Mouse (Mus musculus) adrenal gland, adult (tissue): ENCODE results near the gene Ccdc141.

ENCODE experiments used
- DNase-seq, 2 experiments: peaks; one replicate each; pipeline ENCODE4 v3.0.0; 2022 to 2023; ENCODE audit warnings: low spot score in 1 of 2; ENCODE audit not compliant: inconsistent age in 2 of 2

The Ccdc141 gene

DNA sequence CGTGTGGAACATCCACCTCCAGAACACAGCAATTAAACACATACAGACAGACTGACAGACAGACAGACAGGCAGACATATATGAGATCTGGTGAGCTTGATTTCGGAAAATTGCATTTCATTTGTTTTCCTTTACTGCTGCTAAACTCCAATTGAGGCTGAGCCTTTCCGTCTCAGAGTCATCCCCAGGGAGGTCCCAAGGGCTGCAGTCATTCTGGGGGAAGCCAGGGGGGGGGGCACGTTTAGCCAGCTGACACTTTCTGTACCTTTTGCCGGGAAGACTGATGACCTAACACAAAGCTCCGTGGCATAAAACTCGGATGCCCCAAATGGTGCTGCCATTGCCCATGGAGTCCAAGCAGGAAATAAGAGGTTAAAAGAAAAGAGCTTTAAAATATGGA, 5.0 kb upstream of the Ccdc141 start:
- no peak for DNase-seq

DNA sequence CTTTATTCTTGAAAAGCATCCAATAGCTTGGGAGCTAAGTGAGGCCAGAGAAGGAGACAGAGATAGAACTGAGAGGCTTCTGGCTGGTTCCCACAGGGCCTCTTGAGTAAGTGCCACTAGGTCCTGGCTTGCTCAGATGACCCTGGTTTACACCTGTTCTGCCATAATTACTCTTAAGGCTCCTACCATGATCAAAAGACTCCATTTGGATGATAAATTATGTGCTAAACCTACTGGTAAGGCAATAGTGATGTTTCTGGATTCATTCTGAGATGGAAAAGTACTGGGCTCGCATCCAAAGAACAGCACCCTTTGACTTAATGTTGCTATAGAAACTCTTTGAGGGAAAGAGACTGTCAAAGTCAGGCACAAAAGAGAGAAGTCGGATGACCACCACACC, 3.9 kb upstream of the Ccdc141 start:
- peak in 1 of 2 experiments; percentile 66 for DNase-seq

DNA sequence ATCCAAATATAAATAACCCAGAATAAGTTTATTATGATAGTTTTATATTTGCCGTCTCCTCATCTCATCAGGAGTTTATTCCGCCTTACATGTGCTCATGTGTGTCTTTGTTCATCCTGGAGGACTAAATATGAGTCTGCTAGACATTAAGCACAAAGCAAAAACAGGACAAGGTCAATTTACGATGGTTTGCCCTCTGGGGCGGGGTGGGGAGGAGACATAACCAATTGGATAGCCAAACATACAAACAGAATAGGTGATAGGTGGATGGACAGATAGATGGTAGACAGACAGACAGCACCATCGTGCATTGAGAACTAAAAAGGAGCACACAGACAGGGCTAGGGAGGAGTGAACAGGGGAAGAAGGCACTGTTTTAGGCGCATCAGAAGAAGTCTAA, 3.4 kb upstream of the Ccdc141 start:
- no peak for DNase-seq

DNA sequence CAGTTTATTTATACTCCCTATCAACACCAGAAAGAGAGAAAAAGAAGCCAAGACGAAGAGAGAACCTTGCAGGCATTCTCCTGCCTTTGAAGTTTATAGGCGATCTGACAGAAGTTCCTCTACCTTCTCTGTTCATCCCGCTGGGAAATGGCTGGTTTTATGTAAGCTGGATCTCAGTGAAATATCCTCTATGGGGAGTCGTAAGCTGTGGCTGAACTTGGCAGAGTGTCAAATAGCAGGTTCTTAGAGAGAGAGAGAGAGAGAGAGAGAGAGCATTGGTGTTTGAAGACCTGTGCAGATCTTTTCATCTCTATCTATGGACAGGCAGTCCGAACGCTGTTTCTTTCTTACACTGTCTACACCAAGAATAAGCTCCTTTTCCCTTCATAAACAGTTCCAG, 2.9 kb upstream of the Ccdc141 start:
- no peak for DNase-seq

DNA sequence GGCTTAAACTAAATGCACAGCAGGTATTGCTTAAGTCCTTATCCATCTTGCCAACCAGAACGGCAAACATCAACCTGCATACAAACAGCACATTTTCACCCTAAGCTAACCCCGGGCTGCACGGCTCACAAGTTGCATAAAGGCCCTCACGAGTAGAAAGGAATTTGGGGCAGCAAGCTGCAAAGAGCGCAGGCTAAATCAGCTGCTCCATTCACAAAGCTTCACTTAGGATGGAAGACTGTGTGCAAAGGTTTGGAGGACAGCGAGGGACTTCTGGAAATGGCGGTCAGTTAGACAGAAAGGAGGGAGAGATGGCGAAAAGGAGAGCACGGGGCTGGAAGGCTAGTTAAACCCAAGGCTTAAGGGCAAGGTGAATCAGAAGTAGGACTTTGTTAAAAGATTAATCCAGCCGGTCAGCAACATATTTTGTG, 1.8 kb upstream of the Ccdc141 start:
- DNase-seq = no peak

DNA sequence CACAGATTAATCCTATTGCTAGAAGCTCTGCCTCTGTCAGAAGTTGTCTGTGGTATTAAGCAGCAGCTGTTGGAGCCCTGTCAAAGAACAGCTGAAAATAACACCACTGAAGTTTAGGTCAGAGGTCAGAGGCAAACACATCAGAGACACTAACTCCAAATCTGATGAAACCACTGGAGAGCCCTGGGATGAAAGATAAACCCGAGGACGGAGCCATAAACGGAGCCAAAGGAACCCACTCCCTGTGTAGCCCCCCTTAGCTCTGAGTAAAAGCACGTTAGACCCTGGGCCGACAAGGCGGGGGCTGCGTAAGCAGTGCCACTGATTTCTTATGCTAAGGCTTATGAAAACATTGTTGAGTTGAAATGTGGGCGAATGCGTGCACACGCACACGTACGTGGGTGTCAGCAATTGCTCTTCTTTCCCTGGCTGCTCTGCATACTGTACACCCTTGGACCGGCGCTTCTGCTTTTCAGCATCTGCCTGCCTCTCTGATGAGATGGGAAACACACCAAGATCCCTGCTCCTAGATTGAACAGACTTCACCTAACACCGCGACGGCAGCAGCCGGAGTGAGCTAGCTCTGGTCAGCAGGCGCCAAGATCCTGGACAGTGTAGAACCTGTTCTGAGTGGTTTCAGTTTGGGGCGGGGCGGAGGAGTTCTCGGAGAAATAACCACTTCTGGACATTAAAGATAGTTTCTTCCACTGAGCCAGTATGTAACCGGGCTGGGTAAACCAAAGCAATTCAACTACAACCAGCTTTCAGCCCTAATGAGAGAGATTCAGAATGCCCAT, 1.2 kb upstream of the Ccdc141 start:
- DNase-seq = peak in 1 of 2 experiments; percentile 38

DNA sequence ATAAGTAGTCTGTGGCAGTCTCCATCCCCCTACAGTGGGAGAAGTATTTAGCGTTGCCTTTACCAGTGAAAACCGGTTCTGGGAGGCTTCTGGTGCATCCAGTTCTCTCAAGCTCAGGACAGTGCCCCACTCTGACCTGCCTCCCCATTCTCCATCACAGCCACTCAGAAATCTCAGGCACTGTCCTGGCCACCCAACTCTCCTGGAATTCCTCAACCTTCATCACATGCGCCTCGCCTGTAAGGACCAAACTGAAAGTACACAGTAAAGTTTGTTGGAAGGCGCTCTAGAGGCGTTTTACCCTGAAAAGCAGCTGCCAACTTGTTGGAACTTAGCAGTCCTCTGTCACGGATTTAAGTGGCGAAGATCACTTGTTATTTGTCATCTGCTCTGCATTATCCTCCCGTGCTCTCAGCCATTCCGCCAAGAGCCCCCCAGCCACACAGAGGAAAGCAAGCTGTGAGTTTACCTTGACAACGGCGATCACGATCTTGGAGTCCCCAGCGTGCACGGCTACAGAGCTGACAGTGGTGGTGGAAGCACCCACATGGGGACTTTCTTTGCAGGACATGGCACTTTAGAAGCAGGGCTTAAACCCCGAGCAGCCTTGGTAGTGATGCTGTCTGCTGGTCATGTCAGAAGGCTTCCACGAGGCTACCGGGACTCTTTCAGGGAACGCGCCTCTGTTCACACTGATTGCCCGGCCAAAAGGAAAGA, 362 bp downstream of the Ccdc141 start:
- DNase-seq = peak; percentile 43 to 87

DNA sequence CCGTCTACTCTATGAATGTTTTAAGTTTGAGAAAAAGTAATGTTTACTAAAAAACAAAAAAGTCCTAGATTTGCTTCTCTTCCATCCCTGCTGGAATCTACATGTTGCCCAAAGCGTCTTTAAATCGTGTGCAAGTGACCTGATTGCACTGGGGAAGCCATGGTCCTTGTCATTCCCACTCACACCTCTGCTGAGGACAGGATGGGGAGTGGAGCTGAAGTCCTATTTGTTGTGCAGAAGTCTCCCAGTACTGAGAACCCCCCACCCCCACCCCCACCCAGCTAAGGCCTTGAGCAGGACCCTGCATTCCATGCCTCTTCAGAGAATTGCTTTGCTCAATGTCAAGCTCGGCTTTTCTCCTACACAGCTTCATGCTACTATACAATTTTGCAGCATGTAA, 1.2 kb downstream of the Ccdc141 start:
- DNase-seq = no peak

DNA sequence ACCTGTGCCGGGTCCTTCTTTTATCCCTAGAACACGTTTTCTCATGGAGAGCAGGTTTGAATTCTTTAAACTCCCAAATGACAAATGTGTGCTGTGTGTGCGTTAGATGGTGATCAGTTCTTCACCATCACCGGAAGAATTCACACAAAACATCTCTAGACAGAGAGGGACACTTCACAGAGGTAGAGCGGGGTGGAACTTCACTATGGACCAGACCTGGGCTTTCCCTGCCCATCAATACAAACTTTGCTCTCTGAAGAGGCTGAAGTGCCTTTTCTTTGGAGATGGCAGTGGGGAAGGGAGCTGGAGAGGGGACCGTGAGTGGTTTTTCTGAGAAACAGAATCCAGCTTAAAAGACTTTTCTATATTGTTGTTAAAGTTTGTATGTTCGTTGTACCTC, 1.7 kb downstream of the Ccdc141 start:
- no peak for DNase-seq

DNA sequence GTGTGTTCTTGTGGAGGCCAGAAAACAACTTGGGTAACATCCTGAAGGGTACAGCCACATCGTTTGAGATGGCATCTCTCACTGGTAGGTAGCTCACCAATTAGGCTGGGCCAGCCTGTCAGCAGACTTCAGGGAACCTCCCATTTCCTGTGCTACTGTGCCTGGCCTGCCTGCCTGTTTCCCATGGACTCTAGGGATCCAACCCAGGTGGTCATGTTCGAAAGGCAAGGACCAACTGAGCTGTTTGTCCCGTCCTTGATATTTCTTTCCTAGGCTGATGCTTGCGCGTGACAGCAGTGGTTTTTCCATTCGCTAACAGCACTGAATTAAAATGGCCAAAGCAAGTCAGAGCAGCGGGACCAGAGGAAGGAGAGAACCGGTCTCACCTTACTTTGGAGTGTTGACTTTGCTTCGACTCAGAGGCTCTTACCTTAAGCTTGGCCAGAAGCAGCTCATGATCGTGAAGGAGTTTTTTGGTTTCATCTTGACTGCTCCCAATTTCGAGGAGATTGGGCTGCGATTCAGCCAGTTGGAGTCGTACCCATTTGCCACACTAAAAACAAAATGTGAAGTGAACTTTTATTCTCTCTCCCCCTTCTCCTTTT, 2.3 kb downstream of the Ccdc141 start:
- DNase-seq = no peak

DNA sequence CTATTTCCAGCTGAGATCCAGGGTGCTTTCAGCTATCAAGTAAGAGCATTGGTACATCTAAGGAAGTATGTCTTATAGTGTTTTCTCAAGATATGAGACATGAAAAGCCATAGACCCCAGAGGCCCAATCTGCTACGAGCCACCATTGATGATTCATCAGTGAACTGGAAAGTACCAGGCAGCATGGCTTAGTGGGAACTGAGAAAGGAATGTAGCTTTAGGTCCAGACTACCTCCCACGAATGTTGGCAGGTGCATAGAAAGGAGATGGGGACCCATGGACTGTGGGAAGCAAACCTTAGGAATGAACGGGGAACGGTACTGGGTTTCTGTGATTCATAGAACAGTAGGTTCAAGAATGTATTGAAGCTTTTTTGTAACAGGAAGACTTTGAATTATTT, 4.1 kb downstream of the Ccdc141 start:
- DNase-seq = no peak

DNA sequence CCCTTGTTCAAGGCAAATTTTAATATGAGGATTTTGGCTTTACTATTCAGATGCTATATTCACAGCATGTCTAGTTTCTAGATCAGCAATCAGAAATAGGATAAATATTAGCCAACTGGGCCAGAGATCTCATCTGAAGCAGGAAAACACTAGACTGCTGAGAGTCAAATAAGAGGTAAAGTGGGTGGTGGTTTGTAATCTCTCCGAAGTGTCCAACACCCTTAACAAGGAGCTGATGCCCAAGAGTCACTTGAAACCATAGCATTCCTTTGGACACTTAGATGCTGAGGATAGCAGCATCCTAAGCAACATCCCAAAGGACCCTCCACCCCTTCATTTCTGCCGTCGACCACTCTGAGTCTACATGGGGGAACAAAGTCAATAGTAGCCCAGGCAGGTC, 5.8 kb downstream of the Ccdc141 start:
- no peak for DNase-seq

DNA sequence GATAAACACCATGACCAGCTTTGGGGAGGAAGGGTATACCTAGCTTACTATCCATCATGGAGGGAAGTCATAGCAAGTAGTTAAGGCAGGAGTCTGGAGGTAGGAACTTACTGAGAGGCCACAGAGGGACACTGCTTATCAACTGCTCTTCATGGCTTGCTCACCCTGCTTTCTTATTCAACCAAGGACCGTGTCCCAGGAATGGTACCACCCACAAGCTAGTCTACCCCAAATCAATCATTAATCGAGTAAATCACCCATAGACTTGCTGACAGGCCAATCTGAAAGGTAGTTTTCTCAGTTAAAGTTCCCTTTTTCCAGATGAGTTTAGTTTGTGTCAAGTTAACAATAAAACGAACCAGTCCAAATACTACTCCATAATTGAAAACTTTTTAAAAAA, 7.1 kb downstream of the Ccdc141 start:
- DNase-seq = no peak

DNA sequence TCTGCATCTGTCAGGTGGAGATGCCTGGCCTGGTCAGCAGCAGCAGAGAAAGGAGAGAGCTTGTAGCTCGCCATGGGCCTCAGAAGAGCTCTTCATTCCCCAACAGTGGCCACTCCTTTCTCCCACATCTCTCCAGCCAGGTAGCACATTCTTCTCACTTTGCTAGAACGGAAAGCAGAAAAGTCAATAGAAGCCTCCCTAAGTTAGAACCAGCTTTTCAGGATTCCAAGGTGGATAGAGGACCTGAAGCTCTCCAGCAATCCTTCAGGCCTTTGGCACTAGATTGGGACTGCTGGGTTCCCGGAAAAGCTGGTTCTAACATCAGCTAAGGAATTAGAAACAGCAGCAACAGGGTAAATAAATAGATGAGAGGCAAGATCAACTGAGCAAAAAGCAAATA, 8.3 kb downstream of the Ccdc141 start:
- no peak for DNase-seq

DNA sequence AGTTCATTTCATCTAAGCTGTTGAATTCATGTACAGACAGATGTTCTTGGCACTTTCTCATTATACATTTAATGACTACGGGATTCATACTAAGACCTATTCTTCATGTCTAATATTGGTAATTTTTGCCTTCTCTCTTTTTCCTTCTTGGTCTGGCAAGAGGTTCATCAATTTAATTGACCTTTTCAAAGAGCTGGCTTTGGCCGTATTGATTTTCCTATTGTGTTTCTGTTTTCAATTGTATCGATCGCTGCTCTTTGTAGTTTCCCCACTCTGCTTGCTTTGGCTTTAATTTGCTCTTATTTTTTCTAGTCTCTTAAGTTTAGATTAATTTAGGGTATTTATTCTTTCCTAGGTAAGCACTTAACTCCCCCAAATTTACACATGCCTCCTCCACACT, 12.9 kb downstream of the Ccdc141 start:
- no peak for DNase-seq

DNA sequence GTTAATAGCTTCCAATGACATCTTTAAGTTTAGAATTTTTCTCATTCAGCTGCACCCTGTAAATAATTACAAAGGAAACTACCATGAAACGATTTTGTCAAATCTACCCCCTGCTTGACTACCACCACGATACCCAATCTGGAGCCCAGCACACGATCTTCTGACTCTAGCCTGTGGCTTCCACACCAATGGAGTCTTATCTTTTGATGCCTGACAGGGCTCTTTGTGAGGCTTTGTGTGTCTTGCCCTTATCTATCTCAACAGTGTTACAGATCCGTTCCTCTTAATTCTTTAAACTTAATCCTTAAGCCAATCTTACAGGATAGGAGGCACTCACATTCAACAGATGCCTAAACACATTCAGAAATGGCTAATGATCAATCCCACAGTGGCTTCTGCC, 16.4 kb downstream of the Ccdc141 start:
- no peak for DNase-seq

DNA sequence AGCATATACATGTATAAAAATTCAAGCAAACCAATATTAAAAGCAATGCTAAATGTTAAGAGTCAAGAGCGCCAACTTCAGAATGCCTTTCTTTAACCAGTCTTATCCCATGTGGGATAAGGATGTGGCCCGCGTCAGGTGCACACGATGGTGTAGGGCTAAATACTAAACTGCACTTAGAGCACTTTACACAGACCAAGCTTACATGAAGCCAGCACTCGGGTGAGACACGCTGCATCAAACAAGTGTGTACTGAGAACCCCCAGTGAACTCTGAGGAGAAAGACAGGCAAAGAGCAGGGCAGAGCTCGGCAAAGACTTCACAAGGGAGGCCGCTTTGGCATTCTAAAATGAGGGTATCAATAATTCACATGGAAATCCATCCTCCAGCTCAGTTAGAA, 19.2 kb downstream of the Ccdc141 start:
- DNase-seq = no peak

DNA sequence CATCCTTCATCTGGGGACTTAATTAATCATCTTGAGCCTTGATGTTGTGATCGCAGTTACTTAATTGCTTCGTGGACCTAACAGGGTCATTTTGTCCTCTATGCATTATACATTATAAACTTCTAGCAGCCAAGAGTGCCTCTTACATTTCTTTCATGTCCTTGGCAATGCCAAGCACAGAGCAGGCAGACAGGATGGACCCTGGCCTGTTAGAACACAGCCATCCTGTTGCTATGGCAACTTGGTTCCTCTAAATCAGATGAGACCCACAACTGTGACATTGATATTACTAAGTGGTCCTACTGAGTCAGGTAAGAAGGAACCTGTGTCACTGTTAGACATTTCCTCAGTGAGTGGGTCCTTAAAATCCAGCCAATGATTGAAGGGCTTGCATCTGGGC, 20.9 kb downstream of the Ccdc141 start:
- DNase-seq = no peak

DNA sequence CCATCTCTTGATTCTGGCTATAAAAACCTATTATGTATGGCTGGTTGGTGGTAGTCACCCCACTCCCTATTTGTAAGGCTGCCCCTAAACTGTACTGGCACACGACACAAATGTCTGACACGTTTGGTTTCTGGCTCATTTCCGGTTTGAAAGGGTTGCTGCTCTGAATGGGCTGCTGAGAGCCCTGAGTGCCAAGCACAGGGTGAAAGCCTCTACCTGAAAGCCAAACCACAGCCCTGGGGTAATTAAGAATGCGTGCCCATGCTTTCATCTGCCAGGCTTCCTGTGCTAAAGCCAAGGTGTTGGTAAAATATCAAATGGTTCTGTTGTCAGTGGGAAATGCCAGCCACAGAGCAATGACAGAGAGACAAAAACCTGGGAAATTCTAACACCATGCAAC, 22.2 kb downstream of the Ccdc141 start:
- no peak for DNase-seq

DNA sequence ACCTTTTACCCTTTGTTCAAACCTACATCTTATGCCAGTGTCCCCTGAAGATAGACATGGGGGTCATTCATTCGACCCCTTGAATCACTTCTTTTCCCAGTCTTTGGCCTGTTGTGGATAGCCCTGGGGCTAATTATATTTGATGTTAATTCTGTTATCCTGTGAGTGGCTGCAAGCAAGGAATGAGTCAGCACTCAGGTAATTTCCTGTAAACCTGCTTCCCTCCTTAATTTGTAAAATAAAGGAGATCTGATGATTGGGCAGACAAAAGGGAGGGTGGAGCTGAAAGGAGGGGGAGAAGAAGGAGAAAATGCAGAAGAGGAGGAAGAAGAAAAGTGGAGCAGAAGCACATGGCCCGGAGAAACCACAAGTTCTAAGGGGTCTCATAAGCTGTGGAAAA, 23.5 kb downstream of the Ccdc141 start:
- no peak for DNase-seq

DNA sequence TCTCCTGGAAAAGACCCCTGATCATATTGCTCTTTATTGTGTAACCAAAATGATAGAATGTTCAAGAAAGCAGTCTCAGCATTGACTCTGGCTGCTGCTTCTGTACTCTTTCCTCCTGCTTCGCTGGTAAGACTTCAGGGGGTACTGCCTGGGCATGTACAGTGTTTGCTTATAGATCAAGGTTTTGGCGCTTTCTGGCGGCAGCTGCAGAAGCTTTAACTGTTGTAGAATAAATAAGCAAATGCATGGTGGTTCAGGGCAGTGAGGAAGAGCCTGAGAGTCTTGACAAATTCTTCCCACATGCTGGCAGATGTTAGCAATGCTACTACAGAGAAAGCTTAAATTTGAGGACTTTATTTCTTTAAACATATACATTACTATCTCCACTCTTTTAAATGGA, 24.1 kb downstream of the Ccdc141 start:
- DNase-seq = no peak

DNA sequence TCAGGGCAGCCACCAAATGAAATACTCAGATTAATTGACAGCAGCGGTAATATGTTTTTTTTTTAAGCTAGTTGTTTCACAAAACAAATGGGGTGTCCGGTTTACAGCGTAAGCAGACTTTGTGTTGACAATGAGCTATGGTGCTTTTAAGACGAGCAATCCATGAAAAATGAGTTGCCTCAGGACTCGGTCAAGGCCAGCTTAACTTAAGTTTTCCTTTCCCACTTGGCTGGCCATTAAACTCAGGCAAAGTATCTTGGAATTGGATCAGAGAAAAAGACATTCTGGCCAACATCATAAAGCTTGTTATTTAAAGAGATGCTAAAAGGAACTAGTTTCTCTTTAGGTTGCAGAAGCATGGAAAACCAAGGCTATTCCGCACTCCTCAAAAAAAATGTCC, 26.9 kb downstream of the Ccdc141 start:
- peak; percentile 23 to 78 for DNase-seq
